Mouse (Mus musculus): ENCODE results near the gene Lrrc1. TPM values are rescaled to one million over a fixed set of nuclear protein-coding genes. Genes with fewer than 3 reads are reported as not detected.

The Lrrc1 gene
- polyA plus RNA-seq, 1 experiment from 2014 or later = 18.9 TPM

DNA sequence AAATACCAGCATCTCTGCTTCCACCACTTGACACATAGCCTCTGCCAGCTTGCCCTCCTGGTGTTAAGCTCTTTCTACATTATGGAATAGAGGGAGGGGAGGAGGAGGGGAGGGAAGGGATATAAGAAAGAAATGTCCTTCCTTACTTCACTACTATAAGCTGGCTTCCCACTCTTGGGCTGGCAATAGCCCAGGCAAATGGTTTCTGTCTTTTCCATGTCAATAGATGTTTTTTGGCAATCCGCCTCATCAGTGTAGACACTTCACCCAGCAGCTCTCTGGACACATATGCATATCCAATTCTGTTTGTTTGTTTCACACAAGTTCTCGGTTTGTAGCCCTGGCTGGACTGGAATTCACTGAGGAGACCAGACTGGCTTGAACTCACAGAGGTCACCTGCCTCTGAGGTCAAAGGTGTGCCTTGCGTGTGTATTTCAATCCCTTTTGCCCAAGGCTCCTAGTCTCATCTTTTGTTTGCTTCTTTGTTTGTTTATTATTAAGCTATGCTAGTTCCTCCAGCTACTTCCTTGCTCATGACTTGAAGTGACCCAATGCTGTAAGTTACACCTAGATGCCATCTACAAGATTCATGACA, 132.7 kb downstream of the Lrrc1 start:
- Histone ChIP-seq H3K4me1 (ENCODE audit: control insufficient read depth in 2 of 2, insufficient read depth in 2 of 2, low read length in 2 of 2) (peaks cover 22 to 36% of the 10 kb centered on the region in 2 experiments), H3K9me3 (ENCODE audit: control insufficient read depth, low read length) (no peaks in the 10 kb centered on the region), H3K4me3 (ENCODE audit: control insufficient read depth in 1 of 2, insufficient read depth in 1 of 2, low read depth in 1 of 2, low read length in 2 of 2) (no peak overlapping the region), H3K4me2 (ENCODE audit: low read length) (no peak overlapping the region), H3K9ac (ENCODE audit: low read length) (no peak overlapping the region), H3K27ac (replicated peaks in 1 of 2; ENCODE audit: control insufficient read depth in 1 of 2, insufficient read depth in 1 of 2, low read depth in 2 of 2, low read length in 2 of 2) (peak overlapping the region in 1 of 2 experiments; percentile 31; a peak in 1 of 4 replicates), H3K36me3 (ENCODE audit: control insufficient read depth, insufficient read depth, low read length) (no peaks in the 10 kb centered on the region), H3K27me3 (ENCODE audit: control insufficient read depth, insufficient read depth, low read length) (no peaks in the 10 kb centered on the region)
- no peak for ATAC-seq (ENCODE audit: insufficient number of reproducible peaks, insufficient read depth, low FRiP score, low read depth)
- 64% methylated on average over 3 of the region's 3 CpGs for WGBS

DNA sequence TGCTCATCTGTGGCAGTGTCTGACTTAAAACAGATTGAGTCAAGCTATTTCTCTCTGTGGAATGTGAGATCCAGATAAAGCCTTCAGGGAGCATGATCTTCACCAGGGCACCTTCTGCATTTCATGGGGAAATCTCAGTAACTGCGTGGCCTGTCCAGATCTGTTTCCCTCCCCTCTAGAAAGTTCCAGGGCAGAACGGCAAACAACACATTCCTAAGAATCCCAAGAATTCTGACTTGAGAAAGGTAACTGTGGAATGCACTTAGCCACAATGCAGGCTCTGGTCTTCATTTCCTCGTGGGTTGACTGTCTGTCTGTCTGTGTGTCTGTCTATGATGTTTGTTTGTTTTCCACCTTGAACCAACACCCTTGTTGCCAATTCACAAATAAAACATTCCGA, 133.7 kb downstream of the Lrrc1 start:
- ATAC-seq (ENCODE audit: insufficient number of reproducible peaks, insufficient read depth, low FRiP score, low read depth) = no peak
- 24% methylated on average over 4 of the region's 4 CpGs for WGBS
- H3K4me2 ChIP-seq (ENCODE audit: low read length) = no peak overlapping the region
- no peak overlapping the region for H3K27ac ChIP-seq (replicated peaks in 1 of 2; ENCODE audit: control insufficient read depth in 1 of 2, insufficient read depth in 1 of 2, low read depth in 2 of 2, low read length in 2 of 2)
- H3K36me3 ChIP-seq (ENCODE audit: control insufficient read depth, insufficient read depth, low read length) = no peaks in the 10 kb centered on the region
- no peak overlapping the region for H3K4me3 ChIP-seq (ENCODE audit: control insufficient read depth in 1 of 2, insufficient read depth in 1 of 2, low read depth in 1 of 2, low read length in 2 of 2)
- H3K9me3 ChIP-seq (ENCODE audit: control insufficient read depth, low read length) = no peaks in the 10 kb centered on the region
- H3K9ac ChIP-seq (ENCODE audit: low read length) = no peak overlapping the region
- no peaks in the 10 kb centered on the region for H3K27me3 ChIP-seq (ENCODE audit: control insufficient read depth, insufficient read depth, low read length)
- H3K4me1 ChIP-seq (ENCODE audit: control insufficient read depth in 2 of 2, insufficient read depth in 2 of 2, low read length in 2 of 2) = peaks cover 22 to 36% of the 10 kb centered on the region in 2 experiments

DNA sequence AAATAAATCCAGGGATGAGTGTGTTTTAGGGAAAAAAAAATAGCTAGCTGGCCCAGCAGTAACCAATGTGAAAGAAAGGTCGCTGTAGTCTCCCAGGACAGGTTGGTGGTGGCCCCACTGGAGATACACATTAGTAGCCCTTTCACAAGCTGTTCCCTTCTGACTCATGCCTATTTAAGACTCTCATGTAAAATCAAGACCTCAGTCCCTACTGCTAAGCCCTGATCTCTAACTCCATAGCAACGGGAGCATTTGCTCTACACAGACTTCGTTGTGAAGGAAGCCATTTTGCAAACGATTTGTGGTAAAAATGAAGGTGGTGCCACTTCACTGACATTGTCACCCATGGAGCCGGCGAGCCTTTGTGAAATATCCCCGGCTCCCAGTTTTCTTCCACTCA, 134.1 kb downstream of the Lrrc1 start:
- Histone ChIP-seq H3K36me3 (ENCODE audit: control insufficient read depth, insufficient read depth, low read length) (no peaks in the 10 kb centered on the region), H3K9ac (ENCODE audit: low read length) (no peak overlapping the region), H3K27ac (replicated peaks in 1 of 2; ENCODE audit: control insufficient read depth in 1 of 2, insufficient read depth in 1 of 2, low read depth in 2 of 2, low read length in 2 of 2) (no peak overlapping the region), H3K4me3 (ENCODE audit: control insufficient read depth in 1 of 2, insufficient read depth in 1 of 2, low read depth in 1 of 2, low read length in 2 of 2) (no peak overlapping the region), H3K9me3 (ENCODE audit: control insufficient read depth, low read length) (no peaks in the 10 kb centered on the region), H3K4me1 (ENCODE audit: control insufficient read depth in 2 of 2, insufficient read depth in 2 of 2, low read length in 2 of 2) (peaks cover 22 to 36% of the 10 kb centered on the region in 2 experiments), H3K4me2 (ENCODE audit: low read length) (no peak overlapping the region), H3K27me3 (ENCODE audit: control insufficient read depth, insufficient read depth, low read length) (no peaks in the 10 kb centered on the region)
- no peak for ATAC-seq (ENCODE audit: insufficient number of reproducible peaks, insufficient read depth, low FRiP score, low read depth)
- whole genome bisulfite sequencing = 47% methylated on average over 7 of the region's 7 CpGs

DNA sequence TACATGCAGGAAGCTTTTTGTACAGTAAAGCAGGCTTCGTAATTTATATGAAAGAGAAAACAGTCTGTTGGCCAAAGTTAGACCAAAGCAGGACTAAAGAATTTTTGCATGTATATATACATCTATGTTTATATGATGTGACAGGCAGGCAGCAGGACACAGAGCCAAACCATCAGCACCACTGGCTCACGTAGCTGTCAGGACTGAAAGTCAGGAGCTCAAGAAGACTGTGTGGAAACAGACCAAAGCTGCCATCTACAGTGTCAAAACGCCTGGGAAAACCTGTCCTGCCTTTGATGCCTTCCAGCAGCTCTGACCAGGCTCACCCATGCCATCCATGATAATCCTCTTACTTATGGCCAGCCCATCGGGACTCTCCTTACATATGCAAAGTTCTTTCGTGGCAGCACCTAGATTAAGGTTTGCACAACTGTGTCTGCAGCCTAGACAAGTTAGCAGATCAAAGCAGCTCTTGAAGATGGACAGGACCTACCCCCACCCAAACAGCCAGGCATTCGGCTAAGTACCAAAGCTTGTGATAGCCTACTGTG, 136.5 kb downstream of the Lrrc1 start:
- 36% methylated on average over 6 of the region's 6 CpGs for WGBS
- Histone ChIP-seq H3K9me3 (ENCODE audit: control insufficient read depth, low read length) (no peaks in the 10 kb centered on the region), H3K27me3 (ENCODE audit: control insufficient read depth, insufficient read depth, low read length) (no peaks in the 10 kb centered on the region), H3K4me1 (ENCODE audit: control insufficient read depth in 2 of 2, insufficient read depth in 2 of 2, low read length in 2 of 2) (peaks cover 14 to 24% of the 10 kb centered on the region in 2 experiments), H3K4me2 (ENCODE audit: low read length) (no peak overlapping the region), H3K4me3 (ENCODE audit: control insufficient read depth in 1 of 2, insufficient read depth in 1 of 2, low read depth in 1 of 2, low read length in 2 of 2) (no peak overlapping the region), H3K36me3 (ENCODE audit: control insufficient read depth, insufficient read depth, low read length) (no peaks in the 10 kb centered on the region), H3K27ac (replicated peaks in 1 of 2; ENCODE audit: control insufficient read depth in 1 of 2, insufficient read depth in 1 of 2, low read depth in 2 of 2, low read length in 2 of 2) (no peak overlapping the region), H3K9ac (ENCODE audit: low read length) (no peak overlapping the region)
- no peak for ATAC-seq (ENCODE audit: insufficient number of reproducible peaks, insufficient read depth, low FRiP score, low read depth)

DNA sequence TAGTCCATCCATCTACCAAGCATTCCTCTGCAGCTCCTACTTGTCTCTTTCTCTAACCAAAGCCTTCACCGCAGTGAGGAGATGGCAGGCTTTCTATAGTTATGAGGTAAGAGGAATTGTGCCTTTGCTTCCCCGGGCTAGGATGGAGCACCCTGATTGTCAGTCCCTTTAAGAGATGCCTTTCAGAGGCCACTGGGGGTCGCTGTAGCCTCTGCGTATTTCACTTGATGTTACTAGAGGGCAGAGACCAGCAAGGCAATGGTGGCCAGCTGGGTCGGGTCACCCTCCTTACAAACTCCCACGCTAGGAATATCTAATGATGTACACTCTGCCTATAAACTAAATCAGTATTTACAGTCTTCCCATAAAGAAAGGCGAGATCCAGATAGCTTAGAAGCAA, 137.8 kb downstream of the Lrrc1 start:
- Histone ChIP-seq H3K4me1 (ENCODE audit: control insufficient read depth in 2 of 2, insufficient read depth in 2 of 2, low read length in 2 of 2) (peaks cover 12 to 17% of the 10 kb centered on the region in 2 experiments), H3K36me3 (ENCODE audit: control insufficient read depth, insufficient read depth, low read length) (no peaks in the 10 kb centered on the region), H3K9me3 (ENCODE audit: control insufficient read depth, low read length) (no peaks in the 10 kb centered on the region), H3K4me3 (ENCODE audit: control insufficient read depth in 1 of 2, insufficient read depth in 1 of 2, low read depth in 1 of 2, low read length in 2 of 2) (no peak overlapping the region), H3K9ac (ENCODE audit: low read length) (no peak overlapping the region), H3K4me2 (ENCODE audit: low read length) (no peak overlapping the region), H3K27me3 (ENCODE audit: control insufficient read depth, insufficient read depth, low read length) (no peaks in the 10 kb centered on the region), H3K27ac (replicated peaks in 1 of 2; ENCODE audit: control insufficient read depth in 1 of 2, insufficient read depth in 1 of 2, low read depth in 2 of 2, low read length in 2 of 2) (no peak overlapping the region)
- no peak for ATAC-seq (ENCODE audit: insufficient number of reproducible peaks, insufficient read depth, low FRiP score, low read depth)
- 58% methylated on average over 7 of the region's 7 CpGs for WGBS

DNA sequence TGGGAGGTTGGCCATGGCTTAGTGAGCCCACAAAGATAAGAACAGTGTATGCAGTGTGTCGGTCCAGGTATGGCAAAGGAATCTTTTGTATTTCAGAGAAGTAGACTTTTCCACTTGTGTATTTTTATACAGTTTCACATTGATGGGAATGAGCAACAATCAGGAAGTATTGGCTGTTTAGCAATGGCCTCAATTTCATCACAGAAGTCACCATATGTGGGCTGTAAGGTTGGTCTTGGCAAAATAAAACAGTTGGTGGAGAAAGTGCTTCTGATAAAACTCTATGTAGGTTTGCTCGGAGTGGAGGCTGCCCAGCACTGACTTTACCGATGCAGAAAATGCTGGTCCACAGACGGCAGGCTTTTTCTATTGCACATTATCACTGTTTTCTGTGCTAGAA, 140.2 kb downstream of the Lrrc1 start:
- Histone ChIP-seq H3K4me2 (ENCODE audit: low read length) (no peak overlapping the region), H3K27ac (replicated peaks in 1 of 2; ENCODE audit: control insufficient read depth in 1 of 2, insufficient read depth in 1 of 2, low read depth in 2 of 2, low read length in 2 of 2) (no peak overlapping the region), H3K4me3 (ENCODE audit: control insufficient read depth in 1 of 2, insufficient read depth in 1 of 2, low read depth in 1 of 2, low read length in 2 of 2) (no peak overlapping the region), H3K4me1 (ENCODE audit: control insufficient read depth in 2 of 2, insufficient read depth in 2 of 2, low read length in 2 of 2) (peaks cover 0 to 2% of the 10 kb centered on the region in 2 experiments; a peak in 1 of 4 replicates), H3K36me3 (ENCODE audit: control insufficient read depth, insufficient read depth, low read length) (no peaks in the 10 kb centered on the region), H3K27me3 (ENCODE audit: control insufficient read depth, insufficient read depth, low read length) (no peaks in the 10 kb centered on the region), H3K9me3 (ENCODE audit: control insufficient read depth, low read length) (no peaks in the 10 kb centered on the region), H3K9ac (ENCODE audit: low read length) (no peak overlapping the region)
- 58% methylated on average over 4 of the region's 4 CpGs for WGBS
- ATAC-seq (ENCODE audit: insufficient number of reproducible peaks, insufficient read depth, low FRiP score, low read depth) = no peak

DNA sequence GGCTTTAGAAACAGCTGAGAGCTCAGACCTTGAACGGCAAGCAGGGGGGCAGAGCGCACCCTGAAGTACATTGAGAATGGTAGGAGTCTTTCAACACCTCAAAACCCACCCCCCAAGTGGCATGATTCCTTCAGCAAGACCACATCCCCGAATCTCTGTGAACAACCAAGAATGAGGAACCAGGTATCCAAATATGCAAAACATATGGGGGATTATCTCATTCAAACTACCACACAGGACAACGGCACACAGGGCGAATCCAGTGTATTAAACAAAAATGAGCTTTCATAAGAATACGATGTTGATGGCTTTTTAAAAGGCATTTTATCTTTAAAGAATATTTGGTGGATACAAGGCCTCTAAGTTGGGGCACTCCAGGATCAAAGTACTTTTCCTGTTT, 140.7 kb downstream of the Lrrc1 start:
- Histone ChIP-seq H3K9me3 (ENCODE audit: control insufficient read depth, low read length) (no peaks in the 10 kb centered on the region), H3K27ac (replicated peaks in 1 of 2; ENCODE audit: control insufficient read depth in 1 of 2, insufficient read depth in 1 of 2, low read depth in 2 of 2, low read length in 2 of 2) (no peak overlapping the region), H3K4me2 (ENCODE audit: low read length) (no peak overlapping the region), H3K9ac (ENCODE audit: low read length) (no peak overlapping the region), H3K27me3 (ENCODE audit: control insufficient read depth, insufficient read depth, low read length) (no peaks in the 10 kb centered on the region), H3K4me1 (ENCODE audit: control insufficient read depth in 2 of 2, insufficient read depth in 2 of 2, low read length in 2 of 2) (peaks cover 0 to 2% of the 10 kb centered on the region in 2 experiments; a peak in 1 of 4 replicates), H3K36me3 (ENCODE audit: control insufficient read depth, insufficient read depth, low read length) (no peaks in the 10 kb centered on the region), H3K4me3 (ENCODE audit: control insufficient read depth in 1 of 2, insufficient read depth in 1 of 2, low read depth in 1 of 2, low read length in 2 of 2) (no peak overlapping the region)
- 82% methylated on average over 6 of the region's 6 CpGs for WGBS
- ATAC-seq (ENCODE audit: insufficient number of reproducible peaks, insufficient read depth, low FRiP score, low read depth) = no peak

DNA sequence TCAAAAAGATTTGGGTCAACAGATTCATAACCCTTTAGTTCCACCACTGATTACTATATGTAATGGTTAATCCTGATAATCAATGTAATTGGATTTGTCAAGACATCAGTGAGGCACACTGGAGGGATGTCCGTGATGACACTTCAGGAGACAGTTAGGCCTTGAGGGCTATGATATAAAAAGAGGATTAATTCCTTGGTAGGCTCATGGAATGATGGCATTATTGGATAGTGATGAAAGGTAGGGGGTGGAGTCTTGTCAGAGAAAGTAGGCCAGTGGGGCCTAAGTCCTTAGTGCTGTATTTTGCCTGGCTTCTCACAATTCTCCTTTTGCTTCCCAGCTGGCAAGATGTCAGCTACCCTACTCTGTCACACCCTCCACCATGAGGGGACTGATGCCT, 141.7 kb downstream of the Lrrc1 start:
- Histone ChIP-seq H3K36me3 (ENCODE audit: control insufficient read depth, insufficient read depth, low read length) (no peaks in the 10 kb centered on the region), H3K4me2 (ENCODE audit: low read length) (no peak overlapping the region), H3K4me1 (ENCODE audit: control insufficient read depth in 2 of 2, insufficient read depth in 2 of 2, low read length in 2 of 2) (no peaks in the 10 kb centered on the region), H3K9ac (ENCODE audit: low read length) (no peak overlapping the region), H3K9me3 (ENCODE audit: control insufficient read depth, low read length) (no peaks in the 10 kb centered on the region), H3K4me3 (ENCODE audit: control insufficient read depth in 1 of 2, insufficient read depth in 1 of 2, low read depth in 1 of 2, low read length in 2 of 2) (no peak overlapping the region), H3K27ac (replicated peaks in 1 of 2; ENCODE audit: control insufficient read depth in 1 of 2, insufficient read depth in 1 of 2, low read depth in 2 of 2, low read length in 2 of 2) (no peak overlapping the region), H3K27me3 (ENCODE audit: control insufficient read depth, insufficient read depth, low read length) (no peaks in the 10 kb centered on the region)
- ATAC-seq (ENCODE audit: insufficient number of reproducible peaks, insufficient read depth, low FRiP score, low read depth) = no peak
- 90% methylated on average over 1 of the region's 1 CpGs for WGBS

All from heart, embryonic 14.5 days (tissue).